Mouse (Mus musculus) adrenal gland, postnatal 36 days (tissue): ENCODE results near the gene Alg13. TPM values are rescaled to one million over a fixed set of nuclear protein-coding genes. Genes with fewer than 3 reads are reported as not detected.

Experiments
- DNase-seq, 2 experiments: peaks; one replicate each; pipeline ENCODE4 v3.0.0; 2021; ENCODE audit warnings: mixed read lengths in 1 of 2
- long read RNA-seq, 2 experiments: library from polyadenylated mRNA; stranded (forward); transcript quantifications; one replicate each; pipeline ENCODE4 v2.0.0; 2021; ENCODE audit warnings: borderline sequencing depth in 2 of 2
- total RNA-seq, 2 experiments: library from RNA; stranded (reverse); gene quantifications; 2 replicates each; pipeline ENCODE4 v1.2.3; 2021

The Alg13 gene
- 10 to 100 TPM; 10.3 to 12.2 TPM for total RNA-seq
- long read RNA-seq, experiment 1, transcript Alg13-202 (4 exons, 1,802 nt): major isoform, 7 of 10 reads
- long read RNA-seq, experiment 1, partial matches to known transcripts: 1 of 10 reads
- long read RNA-seq, experiment 1, other reads (novel, unspliced or antisense): 0 of 10 reads
- long read RNA-seq, experiment 2, partial matches to known transcripts: 0 of 1 reads
- long read RNA-seq, experiment 2, other reads (novel, unspliced or antisense): 0 of 1 reads

DNA sequence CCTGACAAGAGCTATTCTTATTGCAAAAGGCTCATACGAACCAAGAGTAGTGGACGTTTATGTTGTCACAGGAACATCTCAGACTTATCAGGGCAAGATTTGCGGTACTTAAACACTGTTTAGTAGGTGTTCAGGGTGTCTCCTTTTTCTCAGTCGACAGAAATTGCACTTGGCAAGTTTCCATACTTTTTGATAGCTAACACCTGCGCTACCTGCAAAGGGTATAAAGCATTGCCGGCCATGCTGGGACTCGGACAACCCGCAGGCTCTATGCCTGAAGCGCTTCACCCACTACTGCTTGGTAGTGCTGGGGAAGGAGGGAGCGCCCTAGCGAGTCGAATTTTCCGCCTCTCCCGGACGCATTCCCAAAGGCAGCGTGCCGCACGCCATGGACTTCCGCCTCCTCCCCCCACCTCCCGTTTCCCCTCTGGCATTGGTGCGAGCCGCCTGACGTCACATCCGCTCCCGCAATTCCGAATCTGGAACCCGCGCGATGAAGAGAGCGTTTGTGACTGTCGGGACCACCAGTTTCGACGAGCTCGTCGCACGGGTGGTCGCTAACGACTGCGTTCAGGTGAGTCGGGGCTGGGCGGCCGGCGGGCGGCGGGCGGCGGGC is at the start of gene Alg13:
Alg13 (plus strand) TSS at position 257 of the 616 bp plus-strand sequence.
- DNase-seq: peak; percentile 77 to 86

DNA sequence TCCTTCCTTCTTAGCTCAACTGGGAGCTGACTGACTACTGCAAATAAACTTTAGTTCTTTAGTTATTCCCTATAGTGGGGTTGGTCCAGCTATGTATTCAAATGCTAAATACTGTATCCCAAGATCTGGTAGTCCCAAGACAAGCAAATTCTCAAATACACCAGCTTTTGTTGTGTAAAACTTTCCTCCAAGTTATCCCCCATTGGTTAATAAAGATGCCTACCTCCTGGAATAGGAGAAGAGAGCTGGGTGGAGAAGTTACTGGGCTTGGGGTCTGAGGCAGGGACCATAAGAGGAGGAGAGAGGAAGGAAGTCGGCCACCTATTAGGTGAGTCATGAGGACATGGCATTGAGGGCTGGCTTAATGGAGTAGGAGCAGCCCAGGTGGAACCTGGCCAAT is 49.0 kb upstream of the Alg13 start:
- no peak for DNase-seq

DNA sequence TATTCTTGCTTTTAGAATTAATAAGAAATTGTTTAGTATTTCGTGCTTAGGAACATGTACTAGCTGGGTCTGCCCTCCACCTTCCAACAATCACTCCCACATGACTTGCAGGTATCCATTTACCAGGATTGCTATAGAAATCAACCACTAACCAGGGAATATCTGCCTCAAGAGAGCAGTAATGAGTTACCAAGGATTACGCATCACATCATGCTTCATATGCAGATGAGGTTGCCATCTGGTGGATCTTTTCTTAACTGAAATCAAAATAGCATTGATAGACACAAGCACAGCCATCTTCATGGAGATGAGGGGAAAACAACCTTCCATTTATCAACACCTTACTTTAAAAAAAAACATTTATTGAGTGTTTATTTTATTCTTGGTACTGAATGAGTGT is 16.1 kb upstream of the Alg13 start:
- no peak for DNase-seq

DNA sequence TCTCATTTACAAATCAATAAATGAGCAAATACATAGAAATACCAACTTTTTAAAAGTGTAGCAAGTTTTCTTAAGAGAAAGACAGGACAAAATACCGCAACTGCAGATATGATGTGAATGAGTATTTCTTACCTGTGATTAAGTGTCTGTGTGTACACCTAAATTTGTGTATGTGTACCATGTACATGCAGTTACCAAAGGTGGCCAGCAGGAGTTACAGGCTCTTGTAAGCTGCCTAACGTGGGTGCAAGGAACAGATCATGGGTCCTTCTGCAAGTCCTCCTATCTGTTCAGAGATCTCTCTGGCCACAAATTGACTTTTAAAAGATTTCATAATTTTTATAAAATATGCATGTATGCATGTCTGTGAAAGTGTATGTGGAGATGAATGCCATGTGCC is 11.9 kb upstream of the Alg13 start:
- DNase-seq: no peak

DNA sequence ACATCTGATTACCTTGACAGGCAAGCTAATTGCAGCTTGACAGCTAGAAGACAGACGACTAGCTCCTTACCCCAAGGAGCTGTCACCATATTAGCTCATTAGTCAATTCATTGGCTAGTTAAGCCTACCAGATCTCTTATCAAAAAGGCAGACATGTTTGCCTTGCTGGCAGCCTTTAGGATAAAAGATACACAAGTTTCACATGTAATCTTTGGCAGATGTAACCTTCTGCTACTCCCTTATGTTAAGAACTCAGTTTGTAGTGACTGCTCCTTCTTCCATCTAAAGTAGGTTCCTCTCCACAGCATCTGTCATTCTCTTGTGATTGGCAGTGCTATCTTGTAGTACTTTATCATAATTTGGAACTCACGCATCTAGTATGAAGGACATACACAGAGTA is 3.6 kb upstream of the Alg13 start:
- DNase-seq: no peak

DNA sequence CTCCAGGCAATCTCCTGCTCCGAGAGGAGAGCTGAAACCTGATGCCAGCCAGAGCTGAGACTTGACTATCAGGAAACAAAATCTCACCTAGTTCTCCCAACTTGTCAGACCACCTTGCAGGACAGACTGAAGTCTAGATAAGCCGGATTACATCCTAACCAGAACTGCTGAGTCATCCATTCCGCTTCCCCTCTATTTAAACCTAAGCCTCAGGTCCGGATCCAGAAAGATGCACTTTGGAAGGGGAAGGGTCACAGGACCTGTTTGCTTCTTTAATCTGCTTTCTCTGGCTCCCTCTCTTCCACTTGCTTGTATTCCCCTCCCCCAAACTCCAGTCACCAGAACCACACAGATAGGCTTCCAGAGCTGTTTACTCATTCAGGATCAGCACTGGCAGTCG is 2.6 kb upstream of the Alg13 start:
- no peak for DNase-seq

DNA sequence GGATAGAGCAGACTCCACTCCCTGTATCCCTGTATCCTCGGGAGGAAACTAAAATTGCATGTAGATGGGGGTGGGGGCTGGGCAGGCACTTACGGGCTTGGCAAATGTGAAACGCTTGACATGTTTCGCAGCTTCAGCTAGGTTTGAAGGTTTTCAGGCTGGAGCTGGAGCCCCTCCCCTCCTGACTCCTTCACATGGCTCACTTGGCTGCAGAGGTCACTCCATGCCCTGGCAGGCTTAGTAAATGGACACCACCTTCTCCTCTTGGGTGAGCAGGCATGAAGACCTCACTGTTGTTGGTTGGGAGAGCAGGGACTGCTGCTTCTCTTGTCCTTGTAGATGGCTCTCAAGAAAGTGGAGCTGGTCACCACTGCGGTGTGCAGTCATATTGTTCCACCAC is 1.6 kb upstream of the Alg13 start:
- no peak for DNase-seq

DNA sequence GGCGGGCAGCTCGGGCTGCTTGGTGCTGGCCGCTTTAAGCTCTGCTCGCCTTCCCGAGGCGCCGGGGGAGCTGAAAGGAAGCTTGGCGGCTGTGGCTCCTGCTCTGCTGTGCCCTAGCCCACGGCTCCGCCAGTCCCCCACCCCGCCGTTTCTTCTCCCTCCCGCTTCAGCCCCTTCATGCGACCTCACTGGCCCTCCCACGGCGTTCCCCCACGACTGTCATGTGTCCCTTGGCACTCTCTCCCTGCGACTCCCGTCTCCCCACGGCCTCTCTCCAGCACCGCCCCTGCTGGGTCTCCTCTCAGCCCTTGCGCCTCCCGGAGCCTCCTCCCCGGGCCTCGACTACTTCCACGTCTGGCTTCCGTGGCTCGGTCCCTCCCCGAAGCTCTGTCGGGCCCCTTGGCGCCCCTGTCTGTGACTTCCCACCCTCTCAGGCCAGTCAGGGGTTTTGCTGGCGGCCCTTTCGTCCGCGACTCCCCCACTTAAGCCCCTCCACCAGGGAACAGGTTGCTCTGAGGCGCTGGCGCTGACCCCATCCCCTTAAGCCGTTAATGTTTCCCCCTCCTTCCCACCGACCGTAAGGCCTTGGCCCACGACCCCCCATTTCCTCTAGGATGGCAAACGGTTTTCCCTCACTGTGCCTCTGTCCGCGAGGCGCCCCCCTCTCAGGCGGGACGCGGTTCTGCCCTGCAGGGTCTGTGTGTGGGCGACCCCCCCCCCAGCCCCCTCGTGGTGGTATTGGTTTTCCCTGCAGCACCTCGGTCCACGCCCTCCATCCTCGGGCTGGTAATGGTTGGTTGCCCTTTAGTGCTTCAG is 768 bp downstream of the Alg13 start:
- DNase-seq: peak; percentile 26 to 38

DNA sequence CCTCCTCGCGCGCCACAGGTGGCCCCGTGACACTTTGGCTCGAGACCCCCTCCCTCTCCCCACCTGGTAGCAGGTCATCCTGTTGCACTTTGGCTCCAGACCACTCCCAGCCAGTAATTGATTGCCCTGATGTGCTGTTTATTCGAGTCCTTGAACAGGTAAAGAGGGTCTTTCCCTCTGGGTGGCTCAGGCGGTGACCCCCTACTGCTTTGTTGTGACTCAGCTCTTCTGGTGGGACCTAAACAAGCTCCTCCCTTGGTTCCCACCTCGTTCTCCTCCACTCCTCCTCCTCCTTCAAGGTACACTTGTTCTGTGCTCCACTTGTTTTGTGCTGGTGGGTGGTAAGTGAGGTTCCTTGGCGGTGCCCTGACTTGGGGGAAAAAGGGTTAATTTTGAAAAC is 1.8 kb downstream of the Alg13 start:
- DNase-seq: no peak

DNA sequence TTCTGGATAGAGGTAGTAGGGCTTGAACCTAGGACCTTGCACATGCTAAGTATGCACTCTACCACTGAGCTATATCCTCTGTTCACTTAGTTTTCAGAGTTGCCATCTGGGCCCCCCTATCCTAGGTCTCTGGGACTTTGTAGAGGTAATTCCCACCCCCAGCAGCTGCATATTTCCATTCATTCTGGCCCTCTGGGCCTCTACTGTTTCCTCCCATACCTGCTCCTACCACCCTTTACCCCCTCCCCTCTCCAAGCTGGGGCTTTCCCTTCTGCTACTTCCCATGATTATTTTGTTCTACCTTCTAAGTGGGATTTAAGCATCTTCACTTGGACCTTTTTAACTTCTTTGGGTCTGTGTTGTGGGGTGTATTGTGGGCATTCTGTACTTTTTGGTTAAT is 7.8 kb downstream of the Alg13 start:
- no peak for DNase-seq

DNA sequence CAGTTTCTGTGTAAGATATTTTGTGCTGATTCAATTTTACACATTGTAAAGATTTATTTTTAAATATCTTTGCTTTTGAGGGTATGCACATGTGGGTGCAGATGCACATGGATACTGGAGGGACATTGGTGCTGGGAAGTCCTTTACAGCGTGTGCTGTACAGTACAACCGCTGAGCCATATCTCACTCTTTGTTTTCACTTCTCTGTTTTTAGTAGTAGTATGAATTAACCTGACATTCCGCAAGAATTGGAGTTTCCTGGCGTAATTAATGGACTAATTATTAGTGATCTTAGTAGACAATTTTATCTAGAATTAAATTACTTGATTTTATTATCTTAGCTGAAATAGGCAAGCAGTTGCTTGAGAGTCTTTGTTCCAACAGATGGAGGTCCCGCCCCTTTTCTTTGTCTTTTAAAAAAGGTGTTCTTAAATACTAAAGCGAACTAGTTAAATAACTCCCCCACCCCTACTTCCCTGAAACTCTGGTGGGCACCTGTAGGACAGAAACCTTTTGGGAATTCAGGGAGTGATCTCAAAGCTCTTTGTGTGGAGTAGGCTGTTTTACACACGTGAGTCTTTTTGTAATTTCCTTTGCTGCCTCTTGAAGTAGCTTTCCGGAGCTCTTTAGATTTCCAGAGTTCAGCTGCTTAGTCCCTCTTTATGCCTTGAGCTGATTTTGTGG is 17.9 kb downstream of the Alg13 start:
- no peak for DNase-seq

DNA sequence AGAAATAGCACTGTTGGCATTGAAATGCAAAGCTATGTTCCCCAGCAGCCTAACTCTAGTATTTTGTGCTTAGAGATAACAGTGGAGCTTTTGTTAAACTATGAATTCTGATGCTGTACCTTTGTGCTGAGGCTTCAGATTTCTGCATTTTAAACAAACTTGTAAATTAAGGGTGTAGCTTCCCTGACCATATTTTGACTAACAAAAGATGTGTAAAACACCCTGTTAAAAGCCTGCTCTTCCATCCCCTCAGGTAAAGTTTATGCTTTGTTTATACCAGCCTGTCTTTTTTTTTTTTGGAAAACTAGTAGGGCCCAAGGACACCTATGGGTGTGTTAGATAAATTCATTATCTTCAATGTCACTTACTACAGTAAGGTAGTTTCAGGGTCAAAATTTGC is 20.3 kb downstream of the Alg13 start:
- DNase-seq: no peak

DNA sequence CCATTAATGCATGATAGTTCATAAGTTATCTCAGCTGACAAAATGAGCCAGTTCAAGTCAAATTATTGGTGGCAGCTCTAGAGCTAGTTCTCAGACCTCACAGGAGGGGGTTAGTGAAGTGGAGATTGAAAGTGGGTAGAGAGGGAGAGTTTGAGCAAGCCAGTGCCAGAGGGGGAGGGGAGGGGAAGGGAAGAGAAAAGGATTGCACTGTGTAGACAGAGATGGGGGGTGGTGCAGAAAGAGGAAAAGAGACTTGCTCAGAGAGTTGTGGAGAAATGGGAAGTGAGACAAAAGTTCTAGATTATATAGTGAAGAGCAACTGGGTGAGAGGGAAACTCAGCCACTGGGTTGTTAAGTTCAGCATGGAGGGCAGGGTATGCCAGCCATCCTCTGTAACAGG is 20.8 kb downstream of the Alg13 start:
- DNase-seq: no peak

DNA sequence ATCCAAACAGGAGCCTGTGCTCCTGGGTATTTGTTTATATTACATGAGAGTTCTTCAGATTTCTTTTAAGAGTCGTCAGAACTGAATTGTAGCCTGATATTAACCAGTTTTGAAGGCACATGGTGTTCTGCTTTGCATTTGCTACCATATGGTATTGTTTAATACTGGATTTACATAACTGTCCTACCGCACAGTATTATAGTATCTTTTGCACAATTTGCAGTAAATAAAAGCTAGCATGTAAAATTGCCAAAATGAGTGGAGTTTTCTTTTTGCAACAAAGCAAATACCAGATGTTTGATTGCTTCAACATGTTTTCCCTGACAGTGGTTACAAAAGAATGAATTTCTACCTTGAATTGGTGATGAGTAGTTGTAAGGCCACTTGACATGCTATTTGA is 56.6 kb downstream of the Alg13 start:
- no peak for DNase-seq

DNA sequence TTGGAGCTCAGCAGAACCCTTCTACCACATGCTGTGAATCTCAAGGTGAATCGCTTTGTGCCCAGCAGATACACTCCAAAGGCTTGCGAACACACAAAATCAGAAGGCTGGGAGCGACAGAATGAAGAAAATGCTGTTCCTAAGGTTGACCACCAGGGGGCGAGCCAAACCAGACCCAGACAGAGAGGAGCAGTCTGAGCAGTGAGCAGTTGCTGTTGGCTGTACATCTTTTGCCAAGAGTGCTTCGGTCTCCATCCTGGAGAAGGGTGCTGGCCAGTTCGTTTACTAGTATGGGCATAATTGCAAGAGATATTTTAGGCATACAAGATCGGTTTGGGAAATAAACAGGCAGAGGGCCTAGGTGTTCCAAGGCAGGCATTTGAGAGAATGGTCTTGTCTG is 85.9 kb downstream of the Alg13 start:
- peak; percentile 47 to 60 for DNase-seq

DNA sequence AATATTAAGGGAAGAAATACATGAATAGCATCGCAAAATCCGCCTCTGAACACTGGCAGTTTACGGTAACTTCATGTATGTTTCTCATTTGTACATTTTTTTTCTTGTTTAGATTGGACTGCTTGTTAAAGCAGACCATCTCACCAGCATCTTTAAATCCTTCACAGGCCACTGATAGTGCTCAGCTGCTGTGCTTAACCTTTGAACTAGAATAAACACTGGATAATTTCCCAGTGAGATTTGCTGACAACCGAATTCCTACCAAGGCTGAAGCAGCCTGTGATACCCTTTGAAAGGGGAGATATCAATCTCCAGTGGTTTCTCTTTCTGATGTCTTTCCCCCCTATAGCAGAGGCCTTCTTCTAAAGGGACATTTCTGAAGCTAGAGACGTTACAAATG is 90.4 kb downstream of the Alg13 start:
- DNase-seq: no peak

DNA sequence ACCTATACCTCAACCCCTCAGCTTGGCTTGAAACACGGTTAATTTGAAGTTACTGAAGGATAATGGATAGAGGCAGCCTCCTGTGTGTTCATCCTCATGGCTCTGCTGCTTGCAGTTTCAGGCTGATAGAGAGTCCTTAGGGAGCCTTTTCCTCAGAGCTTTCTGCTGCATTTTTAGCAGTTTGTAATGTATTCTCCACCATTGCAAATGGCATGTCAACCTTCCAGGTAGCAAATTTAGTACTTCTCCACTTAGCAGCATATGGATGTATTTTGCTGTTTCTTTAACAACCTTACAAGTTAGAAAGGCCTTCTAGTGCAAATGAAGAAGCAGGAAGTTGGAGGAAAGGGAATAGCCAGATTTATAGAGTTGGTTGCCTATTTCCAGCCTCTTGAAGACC is 102.7 kb downstream of the Alg13 start:
- DNase-seq: no peak

DNA sequence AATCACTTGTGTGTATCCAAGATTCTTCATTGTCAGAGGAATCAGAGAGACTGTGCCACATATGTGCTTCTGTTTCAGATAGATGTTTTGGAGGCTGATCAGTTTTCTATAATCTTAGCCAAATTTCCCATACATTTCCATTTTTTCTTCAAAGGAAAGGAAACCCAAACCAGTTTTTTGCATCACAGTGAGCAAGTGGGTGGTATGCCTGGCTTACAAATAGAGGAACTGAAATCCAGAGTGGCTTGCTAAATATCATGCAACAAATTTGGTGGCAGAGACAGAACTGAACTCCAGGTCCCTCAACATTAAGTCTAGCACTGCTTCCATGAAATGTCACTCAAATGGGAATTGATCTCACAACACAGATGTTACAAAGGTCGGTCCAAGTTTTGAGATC is 103.5 kb downstream of the Alg13 start:
- DNase-seq: no peak

DNA sequence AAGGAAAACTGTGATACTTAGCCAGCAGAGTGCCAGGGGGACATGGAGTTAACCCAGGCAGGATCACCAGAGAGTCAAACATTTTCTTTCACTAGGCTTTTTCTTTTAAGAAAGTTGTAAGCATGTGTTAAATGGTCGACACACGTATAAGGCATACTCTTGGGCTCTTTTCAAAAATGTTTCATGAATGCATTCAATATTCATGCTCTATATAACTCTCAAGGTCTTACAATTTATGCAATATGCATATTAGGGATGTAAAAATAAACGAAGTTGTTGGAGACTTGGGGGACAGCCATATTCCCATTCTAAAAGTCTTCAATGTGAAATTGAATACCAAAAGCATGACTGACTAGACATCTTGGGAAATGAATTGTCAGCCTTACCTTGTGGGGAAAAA is 106.2 kb downstream of the Alg13 start:
- DNase-seq: no peak
